Mouse (Mus musculus) spleen, embryonic (tissue): ENCODE data around the gene H2afy2.

Experiments used
- CTCF ChIA-PET: fragments of 350-600 bp; sonication (Branson Sonifier 250); formaldehyde crosslinking; loops from one replicate; lab custom pipeline; 2022; lab: Charles Lee

H2afy2 gene

GRCm38 (mm10) chr10:61784414-61784813 is 467 bp upstream of the H2afy2 start:
- CTCF ChIA-PET = no interaction called here

GRCm38 (mm10) chr10:61782799-61783611 is 942 bp downstream of the H2afy2 start:
- CTCF ChIA-PET = no interaction called here

GRCm38 (mm10) chr10:61781461-61782128 is 2.4 kb downstream of the H2afy2 start:
- CTCF ChIA-PET = interaction anchor here (0.7 kb wide), 1 partner anchor 14 kb away, joined by 3 read pairs; no protein-coding TSS in a partner anchor

- CTCF ChIA-PET = interaction anchor here (0.5 kb wide), 1 partner anchor 14 kb away, joined by 3 read pairs; no protein-coding TSS in a partner anchor
Observed at GRCm38 (mm10) chr10:61766806-61767205, 17.1 kb downstream of the H2afy2 start.

- CTCF ChIA-PET = no interaction called here
Observed at GRCm38 (mm10) chr10:61765558-61765957, 18.4 kb downstream of the H2afy2 start.

GRCm38 (mm10) chr10:61764689-61765088 is 19.3 kb downstream of the H2afy2 start:
- CTCF ChIA-PET = no interaction called here

GRCm38 (mm10) chr10:61759869-61760268 is 24.1 kb downstream of the H2afy2 start:
- CTCF ChIA-PET = no interaction called here

- CTCF ChIA-PET = no interaction called here
Observed at GRCm38 (mm10) chr10:61758904-61759303, 25.0 kb downstream of the H2afy2 start.

GRCm38 (mm10) chr10:61757022-61757421 is 26.9 kb downstream of the H2afy2 start:
- CTCF ChIA-PET = no interaction called here

- CTCF ChIA-PET = no interaction called here
Observed at GRCm38 (mm10) chr10:61753071-61753470, 30.9 kb downstream of the H2afy2 start.

GRCm38 (mm10) chr10:61751534-61752219 is 32.3 kb downstream of the H2afy2 start:
- CTCF ChIA-PET = interaction anchor here (0.5 to 0.7 kb wide), 2 partner anchors 10 to 260 kb away, joined by 6 to 15 read pairs; no protein-coding TSS in a partner anchor

- CTCF ChIA-PET = no interaction called here
Observed at GRCm38 (mm10) chr10:61750014-61750413, 33.9 kb downstream of the H2afy2 start.

GRCm38 (mm10) chr10:61747302-61747701 is 36.6 kb downstream of the H2afy2 start:
- CTCF ChIA-PET = no interaction called here

- CTCF ChIA-PET = no interaction called here
Observed at GRCm38 (mm10) chr10:61745133-61745532, 38.8 kb downstream of the H2afy2 start.

- CTCF ChIA-PET = no interaction called here
Observed at GRCm38 (mm10) chr10:61742336-61742735, 41.6 kb downstream of the H2afy2 start.

- CTCF ChIA-PET = no interaction called here
Observed at GRCm38 (mm10) chr10:61741873-61742272, 42.1 kb downstream of the H2afy2 start.

- CTCF ChIA-PET = no interaction called here
Observed at GRCm38 (mm10) chr10:61741306-61741705, 42.6 kb downstream of the H2afy2 start.

- CTCF ChIA-PET = no interaction called here
Observed at GRCm38 (mm10) chr10:61738126-61738525, 45.8 kb downstream of the H2afy2 start.

- CTCF ChIA-PET = no interaction called here
Observed at GRCm38 (mm10) chr10:61737537-61737936, 46.4 kb downstream of the H2afy2 start.

- CTCF ChIA-PET = no interaction called here
Observed at GRCm38 (mm10) chr10:61736671-61737078, 47.3 kb downstream of the H2afy2 start.

- CTCF ChIA-PET = interaction anchor here (0.6 kb wide), 1 partner anchor 59 kb away, joined by 4 read pairs; no protein-coding TSS in a partner anchor
Observed at GRCm38 (mm10) chr10:61734377-61734776, 49.6 kb downstream of the H2afy2 start.

- CTCF ChIA-PET = no interaction called here
Observed at GRCm38 (mm10) chr10:61730171-61730570, 53.8 kb downstream of the H2afy2 start.
